Mouse (Mus musculus) CD4-positive helper T cell, adult 2 months (primary cell): ENCODE data around the gene Ginm1.

Experiments
- DNase-seq: peaks from one replicate; pipeline ENCODE4 v3.0.0-alpha.2; 2012; ENCODE audit warnings: low read depth, missing footprints, low spot score

Gene Ginm1

GRCm38 (mm10) chr10:7792751-7793385 lies at the start of gene Ginm1, which contains the start of gene Ppil4:
Gene Ginm1 (minus strand): TSS chr10:7792824.
Gene Ppil4 (plus strand): TSS chr10:7792891.
- DNase-seq: peak; percentile 95

- no peak for DNase-seq
Measured at GRCm38 (mm10) chr10:7841571-7842080, 49.0 kb upstream of the Ginm1 start.

GRCm38 (mm10) chr10:7840785-7841184 lies 48.2 kb upstream of the Ginm1 start:
- peak; percentile 13 for DNase-seq

GRCm38 (mm10) chr10:7840353-7840733 lies 47.7 kb upstream of the Ginm1 start:
- no peak for DNase-seq

GRCm38 (mm10) chr10:7839551-7840352 lies 47.1 kb upstream of the Ginm1 start:
- peak; percentile 87 for DNase-seq

GRCm38 (mm10) chr10:7838874-7839421 lies 46.3 kb upstream of the Ginm1 start:
- DNase-seq: peak; percentile 61

- peak; percentile 41 for DNase-seq
Measured at GRCm38 (mm10) chr10:7838036-7838435, 45.4 kb upstream of the Ginm1 start.

- DNase-seq: no peak
Measured at GRCm38 (mm10) chr10:7837446-7837845, 44.8 kb upstream of the Ginm1 start.

GRCm38 (mm10) chr10:7836902-7837301 lies 44.3 kb upstream of the Ginm1 start:
- no peak for DNase-seq

- DNase-seq: peak; percentile 58
Measured at GRCm38 (mm10) chr10:7834671-7835225, 42.1 kb upstream of the Ginm1 start.

- DNase-seq: peak; percentile 36
Measured at GRCm38 (mm10) chr10:7833377-7834165, 40.9 kb upstream of the Ginm1 start.

- DNase-seq: peak; percentile 83
Measured at GRCm38 (mm10) chr10:7832171-7832676, 39.6 kb upstream of the Ginm1 start, which contains the start of gene Zc3h12d. Gene Zc3h12d (plus strand): TSS chr10:7832470.

GRCm38 (mm10) chr10:7826106-7826505 lies 33.5 kb upstream of the Ginm1 start:
- peak; percentile 79 for DNase-seq

GRCm38 (mm10) chr10:7825281-7825665 lies 32.6 kb upstream of the Ginm1 start:
- DNase-seq: no peak

- DNase-seq: peak; percentile 91
Measured at GRCm38 (mm10) chr10:7824663-7825280, 32.1 kb upstream of the Ginm1 start.

- DNase-seq: no peak
Measured at GRCm38 (mm10) chr10:7821981-7822380, 29.4 kb upstream of the Ginm1 start.

- no peak for DNase-seq
Measured at GRCm38 (mm10) chr10:7820171-7820570, 27.5 kb upstream of the Ginm1 start.

- peak; percentile 32 for DNase-seq
Measured at GRCm38 (mm10) chr10:7819603-7820002, 27.0 kb upstream of the Ginm1 start.

- DNase-seq: no peak
Measured at GRCm38 (mm10) chr10:7819156-7819555, 26.5 kb upstream of the Ginm1 start.

GRCm38 (mm10) chr10:7818676-7819075 lies 26.1 kb upstream of the Ginm1 start:
- DNase-seq: peak; percentile 20

- peak; percentile 38 for DNase-seq
Measured at GRCm38 (mm10) chr10:7816476-7816875, 23.9 kb upstream of the Ginm1 start.
